Mouse (Mus musculus) kidney, postnatal 4 days (tissue): ENCODE measurements around the gene Rhog.

Experiments
- DNase-seq, 2 experiments: peaks; one replicate each; pipeline ENCODE4 v3.0.0; 2021; ENCODE audit warnings: mixed read lengths in 2 of 2

The Rhog gene

DNA sequence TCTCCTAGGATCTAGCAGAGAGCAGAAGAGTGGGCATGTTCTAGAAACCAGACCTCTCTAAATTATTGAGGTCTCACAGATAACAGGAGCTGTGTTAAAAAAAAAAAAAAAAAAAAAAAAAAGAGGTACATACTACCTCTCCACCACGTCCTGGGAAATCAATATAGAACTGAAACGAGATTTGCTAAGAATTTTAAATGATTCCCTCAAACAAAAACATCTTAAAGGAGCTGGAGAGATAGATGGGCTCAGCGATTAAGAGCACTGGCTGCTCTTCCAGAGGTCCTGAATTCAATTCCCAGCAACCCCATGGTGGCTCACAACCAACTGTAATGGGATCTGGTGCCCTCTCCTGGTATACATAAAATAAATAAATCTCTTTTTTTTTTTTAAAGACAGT is 44.8 kb downstream of the Rhog start:
- DNase-seq: no peak

DNA sequence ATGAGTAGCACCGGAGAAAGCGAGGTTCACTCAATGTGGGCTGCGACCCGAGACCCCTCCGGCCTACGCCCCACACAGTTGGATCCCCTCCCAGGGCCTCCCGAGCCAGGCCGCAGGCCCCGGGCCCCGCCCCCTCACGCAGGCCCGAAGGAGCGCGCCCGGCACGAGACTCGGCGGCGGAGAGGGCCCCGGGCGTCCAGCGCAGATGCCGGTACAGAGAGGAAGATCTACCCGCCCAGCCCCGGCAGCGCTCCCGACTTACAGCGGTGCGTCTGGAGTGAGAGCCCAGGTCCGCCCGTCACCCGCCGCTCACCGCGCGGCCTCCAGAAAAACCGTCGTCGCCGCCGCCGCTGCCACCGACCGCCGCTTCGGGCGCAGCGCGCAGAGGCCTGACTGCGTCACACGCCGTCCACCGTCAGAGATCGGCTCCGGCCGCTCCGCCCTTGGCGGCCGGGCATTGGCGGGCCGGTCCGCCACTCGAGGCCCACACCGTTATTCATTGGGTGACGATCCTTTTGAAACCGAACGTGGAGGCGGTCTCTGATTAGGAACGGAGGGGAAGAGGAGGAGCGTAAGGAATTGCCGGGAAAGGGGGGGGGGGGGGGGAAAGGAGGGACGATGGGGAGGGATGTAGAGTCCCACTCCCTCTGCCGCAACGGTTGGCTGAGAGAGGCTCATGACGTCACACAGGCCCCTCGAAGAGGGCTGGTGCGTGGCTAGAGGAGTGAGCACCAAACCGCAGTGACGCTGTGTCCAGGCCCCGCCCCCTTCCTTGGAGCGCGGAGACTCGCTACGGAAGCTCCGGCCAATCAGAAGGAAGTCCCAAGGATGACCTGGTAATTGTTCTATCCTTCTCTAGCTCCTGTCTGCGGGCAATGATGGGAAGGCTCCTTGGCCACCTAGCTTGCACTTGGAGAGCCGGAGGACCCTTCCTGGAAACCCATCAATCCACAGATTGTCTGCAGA is 45.8 kb downstream of the Rhog start, which contains the start of the genes Nup98 and Pgap2:
Nup98 (minus strand) TSS at position 421 of the 966 bp plus-strand sequence.
Pgap2 (plus strand) TSS at position 453 of the 966 bp plus-strand sequence.
- DNase-seq: peak; percentile 100

DNA sequence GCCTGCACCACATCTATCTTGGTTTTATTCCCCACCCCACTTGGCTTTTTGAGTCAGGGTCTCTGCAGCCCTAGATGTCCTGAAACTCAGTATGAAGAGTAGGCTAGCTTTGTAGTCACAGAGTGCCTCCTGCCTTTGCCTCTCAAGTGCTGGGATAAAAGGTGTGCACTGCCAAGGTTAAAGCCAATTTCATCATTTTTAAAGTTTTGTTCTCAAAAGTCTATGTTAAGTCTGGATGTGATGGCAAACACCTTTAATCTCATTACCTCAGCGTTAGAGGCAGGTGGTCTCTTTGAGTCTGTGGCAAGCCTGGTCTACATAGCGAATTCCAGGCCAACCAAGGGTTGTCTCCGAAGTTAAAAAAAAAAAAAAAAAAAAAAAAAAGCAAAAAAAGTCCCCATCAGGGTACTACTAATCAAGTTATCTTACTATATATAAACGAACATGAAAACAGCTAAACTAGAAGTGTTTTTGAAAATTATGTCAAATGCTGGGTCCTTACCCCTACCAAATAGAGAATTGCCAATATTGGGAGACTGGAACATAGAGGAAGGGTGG is 47.0 kb downstream of the Rhog start:
- no peak for DNase-seq

DNA sequence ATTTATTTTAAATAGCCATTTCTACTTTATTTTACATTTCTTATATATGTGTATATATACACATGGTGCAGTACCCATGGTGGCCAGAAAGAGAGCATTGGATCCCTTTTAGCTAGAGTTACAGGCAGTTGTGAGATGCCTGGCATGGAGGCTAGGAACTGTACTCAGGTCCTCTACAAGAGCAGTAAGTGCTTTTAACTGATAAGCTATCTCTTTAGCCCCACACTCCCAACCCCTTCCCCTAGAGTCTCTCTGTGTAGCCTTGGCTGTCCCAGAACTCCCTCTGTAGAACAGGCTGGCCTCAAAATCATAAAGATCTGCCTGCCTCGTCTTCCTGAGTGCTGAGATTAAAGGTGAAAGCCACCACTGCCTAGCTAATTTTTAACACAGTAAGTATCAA is 50.2 kb downstream of the Rhog start:
- DNase-seq: no peak

DNA sequence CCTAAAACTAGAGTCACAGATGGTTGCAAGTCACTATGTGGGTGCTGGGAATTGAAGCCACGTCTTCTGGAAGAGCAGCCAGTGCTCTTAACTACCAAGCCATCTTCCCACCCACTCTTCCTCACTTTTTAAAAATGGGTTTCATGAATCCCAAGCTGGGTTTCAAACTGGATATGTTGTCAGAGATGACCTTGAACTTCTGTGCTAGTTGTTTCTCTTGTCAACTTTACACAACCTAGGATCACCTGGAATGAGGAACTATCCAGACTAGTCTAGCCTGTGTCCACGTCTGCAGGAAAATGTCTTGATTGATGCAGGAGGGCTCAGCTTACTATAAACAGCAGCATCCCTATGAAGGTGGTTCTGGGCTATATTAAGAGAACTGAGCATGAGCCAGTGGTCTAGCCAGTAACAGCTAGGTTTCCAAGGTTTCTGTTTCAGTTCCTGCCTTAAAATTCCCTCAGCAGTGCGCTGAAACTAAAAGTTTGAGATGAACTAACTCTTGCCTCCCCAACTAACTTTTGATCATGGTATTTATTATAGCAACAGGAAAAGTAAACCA is 51.5 kb downstream of the Rhog start:
- DNase-seq: no peak

DNA sequence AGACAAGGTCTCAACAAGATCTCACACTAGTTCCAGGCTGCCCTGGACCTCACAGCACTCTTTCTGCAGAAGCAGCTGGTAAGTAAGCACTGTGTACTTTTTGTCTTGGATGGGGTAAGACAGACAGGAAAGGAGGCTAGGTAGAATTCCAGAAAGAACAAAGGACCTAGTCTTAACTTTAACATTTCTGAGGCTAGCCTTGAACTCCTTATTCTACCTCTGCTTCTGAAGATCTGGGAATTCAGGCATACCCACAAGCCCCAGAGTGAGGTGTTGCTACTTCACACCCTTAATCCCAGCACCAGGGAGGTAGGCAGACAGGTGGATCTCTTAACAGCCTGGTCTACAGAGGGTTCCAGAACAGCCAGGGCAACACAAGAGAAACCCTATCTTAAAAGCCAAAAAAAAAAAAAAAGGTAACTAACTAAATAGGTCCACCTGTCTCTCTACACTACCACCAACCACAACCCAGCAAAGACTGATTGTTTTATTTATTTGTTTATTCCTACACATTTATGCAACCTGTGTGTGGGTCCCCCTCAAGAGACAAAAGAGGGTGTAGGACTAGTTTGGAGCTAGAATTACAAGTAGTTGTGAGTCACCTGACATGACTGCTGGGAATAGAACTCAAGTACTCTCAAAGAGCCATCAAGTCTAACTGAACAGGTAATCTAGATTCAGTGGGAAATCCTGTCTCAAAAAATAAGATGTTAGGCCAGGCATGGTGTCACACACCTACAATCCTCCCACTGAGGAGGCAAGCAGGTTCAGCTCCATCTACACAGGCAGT is 54.7 kb downstream of the Rhog start:
- no peak for DNase-seq

DNA sequence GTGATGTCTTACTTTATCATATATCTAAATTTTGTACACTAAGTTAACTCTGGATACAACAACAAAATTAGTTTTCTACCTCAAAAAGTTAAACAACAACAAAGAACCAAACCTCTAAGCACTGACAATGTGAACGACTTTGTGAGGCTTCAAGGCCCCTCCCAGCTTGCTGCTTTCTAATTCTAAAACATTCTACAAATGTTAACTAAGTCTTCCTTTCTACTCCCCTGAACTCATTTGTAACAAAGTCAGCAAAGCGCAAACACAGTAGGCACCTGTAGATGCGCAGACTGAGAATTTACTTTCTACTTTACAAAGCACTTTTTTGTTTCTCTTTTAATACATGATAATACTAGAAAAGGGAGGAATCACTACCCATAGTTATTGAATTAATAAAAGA is 55.3 kb downstream of the Rhog start:
- DNase-seq: no peak

DNA sequence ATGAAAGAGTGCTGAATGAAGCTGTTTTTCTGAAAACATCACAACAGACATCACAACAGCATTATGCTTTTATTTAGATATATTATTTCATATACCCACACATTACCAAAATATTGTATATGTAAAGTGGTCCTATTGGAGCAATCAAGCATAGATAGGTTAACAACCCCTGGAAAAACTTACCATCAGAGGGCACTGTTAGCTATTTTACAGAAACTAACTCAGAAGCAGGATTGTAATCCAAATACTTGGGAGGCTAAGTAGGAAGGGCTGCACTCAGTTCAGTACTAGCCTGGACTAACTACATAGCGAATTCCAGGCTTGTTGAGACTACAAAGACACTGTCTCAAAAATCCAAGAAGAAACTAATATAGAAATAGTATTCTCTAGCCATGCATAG is 63.5 kb downstream of the Rhog start:
- no peak for DNase-seq
